Mouse (Mus musculus) frontal cortex, postnatal 10 days (tissue): ENCODE measurements around the gene Bmp5.
"Not testable (repeated sequence)": the region's sequence is repeated elsewhere in the genome, so short reads cannot be mapped to it uniquely, and the experiment has no call there.

Experiments
- DNase-seq, 2 experiments: peaks; one replicate each; pipeline ENCODE4 v3.0.0; 2022; ENCODE audit warnings: low spot score in 2 of 2, mixed read lengths in 1 of 2

The Bmp5 gene

GRCm38 (mm10) chr9:75775129-75775845 is at the start of gene Bmp5:
TSS of gene Bmp5 (plus strand) at chr9:75775364.
- no peak for DNase-seq

- DNase-seq: no peak
These were observed 15.1 kb upstream of the Bmp5 start for GRCm38 (mm10) chr9:75760075-75760474.

GRCm38 (mm10) chr9:75761567-75761966 is 13.6 kb upstream of the Bmp5 start:
- DNase-seq: no peak

- DNase-seq: no peak
These were observed 12.7 kb upstream of the Bmp5 start for GRCm38 (mm10) chr9:75762487-75762886.

GRCm38 (mm10) chr9:75764792-75765191 is 10.4 kb upstream of the Bmp5 start:
- no peak for DNase-seq

- no peak for DNase-seq
These were observed 8.6 kb upstream of the Bmp5 start for GRCm38 (mm10) chr9:75766521-75766920.

GRCm38 (mm10) chr9:75769042-75769441 is 6.1 kb upstream of the Bmp5 start:
- no peak for DNase-seq

- no peak for DNase-seq
These were observed 989 bp downstream of the Bmp5 start for GRCm38 (mm10) chr9:75776153-75776552.

GRCm38 (mm10) chr9:75778762-75779346 is 3.7 kb downstream of the Bmp5 start:
- DNase-seq: no peak

- no peak for DNase-seq
These were observed 5.6 kb downstream of the Bmp5 start for GRCm38 (mm10) chr9:75780558-75781276.

- DNase-seq: no peak
These were observed 6.4 kb downstream of the Bmp5 start for GRCm38 (mm10) chr9:75781600-75781999.

- DNase-seq: no peak
These were observed 8.4 kb downstream of the Bmp5 start for GRCm38 (mm10) chr9:75783573-75783972.

- DNase-seq: no peak
These were observed 10.8 kb downstream of the Bmp5 start for GRCm38 (mm10) chr9:75785959-75786358.

- DNase-seq: no peak
These were observed 12.0 kb downstream of the Bmp5 start for GRCm38 (mm10) chr9:75787121-75787520.

GRCm38 (mm10) chr9:75789879-75790428 is 14.8 kb downstream of the Bmp5 start:
- DNase-seq: no peak

GRCm38 (mm10) chr9:75804940-75805339 is 29.8 kb downstream of the Bmp5 start:
- DNase-seq: no peak

GRCm38 (mm10) chr9:75808179-75808578 is 33.0 kb downstream of the Bmp5 start:
- not testable (repeated sequence) for DNase-seq

GRCm38 (mm10) chr9:75808659-75809058 is 33.5 kb downstream of the Bmp5 start:
- DNase-seq: no peak

- no peak for DNase-seq
These were observed 40.0 kb downstream of the Bmp5 start for GRCm38 (mm10) chr9:75815161-75815560.

- DNase-seq: no peak
These were observed 43.2 kb downstream of the Bmp5 start for GRCm38 (mm10) chr9:75818400-75818799.

- DNase-seq: no peak
These were observed 57.3 kb downstream of the Bmp5 start for GRCm38 (mm10) chr9:75832468-75832867.

GRCm38 (mm10) chr9:75833189-75833732 is 58.1 kb downstream of the Bmp5 start:
- DNase-seq: no peak
